Mouse (Mus musculus) neural tube, postnatal 0 days (tissue): ENCODE measurements around the gene Clic1. TPM values are rescaled to one million over a fixed set of nuclear protein-coding genes. Genes with fewer than 3 reads are reported as not detected.

Source experiments
- polyA plus RNA-seq: library from polyadenylated mRNA; unstranded; fragments of >200 nt; fragmentation: Nextera tagmentation; extraction: Ambion mirVana; gene quantifications from 2 replicates; pipeline ENCODE4 v1.2.1, GENCODE M21; 2015

The Clic1 gene
- 72.4 and 75.0 TPM in 2 replicates for polyA plus RNA-seq

GRCm38 (mm10) chr17:35049561-35050016, at the start of gene Clic1:
Gene Clic1, plus strand, starts transcription at chr17:35049966.

DNA sequence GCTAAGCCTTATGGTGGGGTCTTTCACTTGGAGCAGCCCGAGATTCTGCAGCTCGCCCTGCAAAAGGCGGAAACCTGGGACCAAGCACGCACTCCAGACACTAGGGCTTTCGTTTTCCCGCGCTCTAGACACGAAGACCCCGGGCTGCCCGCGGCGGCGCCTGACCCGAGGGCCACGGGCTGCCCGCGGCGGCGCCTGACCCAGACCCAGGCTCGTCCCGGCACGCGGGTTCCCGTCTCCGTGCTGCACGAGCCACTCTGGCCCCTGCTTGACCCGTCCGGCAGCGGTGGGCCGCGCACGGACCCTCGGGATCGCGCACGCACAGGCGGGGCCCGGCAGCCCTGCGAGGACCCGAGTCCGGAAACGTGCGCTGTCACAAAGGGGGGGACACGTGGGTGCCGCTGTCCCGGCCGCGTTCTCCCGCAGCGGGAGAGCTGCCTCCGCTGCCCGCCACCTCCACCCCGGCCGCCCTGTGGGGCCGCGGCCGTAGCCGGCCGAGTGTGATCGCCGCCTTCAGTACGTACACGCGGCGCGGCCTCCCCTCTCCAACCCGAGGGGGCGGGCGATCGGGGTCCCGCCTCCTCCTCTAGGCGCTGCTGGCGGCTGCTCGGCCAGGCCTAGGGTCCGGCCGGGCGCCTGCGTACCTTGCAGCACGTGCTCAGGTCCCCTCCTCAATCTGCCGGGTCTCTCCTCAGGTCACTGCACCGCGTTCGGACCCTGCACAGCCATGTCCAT, 48.9 kb upstream of the Clic1 start, which contains the start of gene Vars:
TSS of gene Vars (plus strand) at position 271 of the 735 bp plus-strand sequence.

DNA sequence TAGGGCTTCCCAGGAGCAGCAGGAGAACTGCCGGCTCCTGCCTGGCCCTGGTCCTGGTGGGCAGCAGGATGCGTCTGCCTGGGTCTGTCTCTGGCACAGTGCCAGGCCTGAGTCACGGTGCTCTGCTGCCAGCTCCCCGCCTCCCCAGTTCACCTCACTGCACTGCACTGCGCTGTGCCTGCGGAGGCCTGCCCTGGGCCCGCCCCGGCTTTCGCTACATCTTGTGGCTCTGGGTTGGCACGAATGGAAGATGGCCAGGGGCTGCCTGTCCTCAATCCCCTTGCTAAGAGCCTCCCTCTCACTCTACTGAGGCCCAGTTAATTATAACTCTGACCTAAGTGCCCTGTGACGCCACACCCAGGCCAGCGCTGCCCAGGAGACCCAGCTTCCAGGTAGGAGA, 33.4 kb upstream of the Clic1 start, which contains the start of gene Vwa7:
TSS of gene Vwa7 (plus strand) at position 204 of the 400 bp plus-strand sequence.

DNA sequence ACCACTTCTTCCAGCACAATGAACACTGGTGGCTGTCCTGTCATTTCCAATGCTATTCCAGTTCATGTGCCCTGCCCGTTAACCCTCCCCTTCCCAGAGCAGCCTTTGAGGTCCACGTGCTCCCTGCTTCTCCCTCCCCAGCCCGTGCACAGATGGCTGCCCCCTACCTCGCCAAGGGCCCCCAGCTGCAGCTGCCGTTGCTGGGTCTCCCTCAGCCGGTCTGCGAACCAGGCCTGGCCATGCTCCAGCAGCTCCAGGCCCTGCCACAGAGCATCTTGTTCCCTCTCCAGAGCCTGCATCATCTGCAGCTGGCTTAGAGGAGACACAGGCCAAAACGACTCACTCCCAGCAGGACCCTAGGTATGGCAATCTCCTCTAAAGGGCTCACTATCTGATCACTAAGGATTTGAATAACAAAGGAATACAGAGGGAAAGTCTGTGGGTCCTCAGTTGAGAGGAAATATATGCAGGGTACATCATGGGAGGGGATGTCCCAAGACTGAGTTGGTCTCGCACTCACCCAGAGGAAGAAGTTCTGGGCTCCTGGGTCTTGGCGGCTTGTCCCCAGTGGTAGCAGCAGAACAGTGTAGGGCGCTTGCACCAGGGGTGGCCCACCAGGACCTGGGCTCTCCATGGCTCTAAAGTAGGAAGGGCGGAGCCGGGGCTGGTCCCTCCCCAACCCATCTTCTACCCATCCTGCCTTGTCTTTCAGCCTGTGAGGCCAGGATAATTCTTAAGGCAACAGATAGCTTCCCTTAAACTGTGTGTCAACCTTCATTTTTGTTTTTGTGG, 22.3 kb upstream of the Clic1 start, which contains the start of gene Sapcd1:
TSS of gene Sapcd1 (minus strand) at position 740 of the 792 bp plus-strand sequence.

GRCm38 (mm10) chr17:35046681-35047455, 2.9 kb upstream of the Clic1 start, which contains the start of gene Msh5:
Gene Msh5, minus strand, starts transcription at chr17:35046745.

DNA sequence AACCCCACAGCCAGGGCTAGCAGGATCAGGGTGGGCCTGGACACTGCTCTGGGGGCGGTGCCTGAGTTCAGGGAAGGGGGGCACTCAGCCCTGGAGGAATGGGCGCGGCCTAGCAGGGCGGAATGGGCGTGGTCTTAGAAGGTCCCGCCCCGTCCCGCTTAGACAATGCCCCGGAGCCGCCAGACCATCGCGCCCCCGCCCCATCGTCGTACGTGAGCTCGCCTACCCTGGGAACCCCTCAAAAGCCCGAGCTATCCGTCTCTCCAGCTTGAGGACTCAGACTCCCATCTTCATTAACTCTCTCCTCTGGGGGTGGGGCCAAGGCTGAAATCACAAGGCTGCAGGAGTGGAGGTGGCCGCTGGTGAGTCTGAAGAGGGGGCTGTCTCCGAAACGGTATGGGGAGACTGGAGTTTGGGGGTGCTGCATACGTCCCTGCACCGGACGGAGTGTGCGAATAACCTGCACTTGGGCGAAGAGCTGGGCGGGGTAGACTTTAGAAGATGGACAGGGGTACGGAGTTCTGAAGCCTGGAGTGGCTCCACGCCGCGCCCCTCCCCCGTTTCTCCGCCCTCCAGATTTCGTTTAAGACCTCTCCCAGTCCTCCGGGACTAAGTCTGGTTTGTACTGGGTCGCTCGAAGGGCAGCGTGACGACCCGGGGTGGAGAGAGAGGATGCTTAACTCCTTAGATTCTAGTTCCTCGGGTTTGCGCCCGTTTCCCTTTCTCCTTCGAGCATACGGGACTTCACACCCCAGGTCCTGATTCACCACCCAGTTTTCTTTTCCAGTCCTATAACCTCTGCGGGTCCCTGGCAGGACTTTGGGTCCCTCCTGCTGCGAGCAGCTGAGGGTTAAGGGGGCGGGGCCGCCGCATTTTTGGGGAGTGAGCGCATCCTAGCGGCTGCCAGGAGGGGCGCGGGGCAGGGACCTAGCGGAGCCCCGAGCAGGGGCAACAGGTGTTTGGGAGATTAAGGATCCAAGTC, 9.4 kb downstream of the Clic1 start, which contains the start of gene Ddah2:
TSS of gene Ddah2 (plus strand) at position 125 of the 982 bp plus-strand sequence.

GRCm38 (mm10) chr17:35064951-35065947, 15.5 kb downstream of the Clic1 start, which contains the start of gene Ly6g6c:
Gene Ly6g6c, plus strand, starts transcription at chr17:35065388.

DNA sequence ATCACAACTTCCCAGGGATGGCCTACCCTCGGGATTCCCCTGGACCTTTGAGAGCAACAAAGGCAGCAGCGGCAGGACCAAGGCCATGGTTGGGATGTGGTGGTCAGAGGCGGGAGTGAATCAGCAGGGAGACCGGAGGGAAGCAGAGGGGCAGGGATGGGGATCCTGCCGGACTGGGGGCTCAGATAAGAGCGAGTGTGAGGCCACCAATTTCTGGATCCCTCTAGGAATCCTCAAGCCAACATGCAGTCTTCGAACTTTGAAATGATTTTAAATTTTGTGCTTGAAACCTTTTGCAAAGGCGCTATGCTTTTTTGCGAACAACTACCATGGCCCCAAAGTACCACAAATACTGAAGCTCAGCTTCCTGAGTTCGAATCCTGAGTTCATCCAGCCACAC, 16.3 kb downstream of the Clic1 start, which contains the start of gene Mpig6b:
TSS of gene Mpig6b (minus strand) at position 101 of the 400 bp plus-strand sequence.

DNA sequence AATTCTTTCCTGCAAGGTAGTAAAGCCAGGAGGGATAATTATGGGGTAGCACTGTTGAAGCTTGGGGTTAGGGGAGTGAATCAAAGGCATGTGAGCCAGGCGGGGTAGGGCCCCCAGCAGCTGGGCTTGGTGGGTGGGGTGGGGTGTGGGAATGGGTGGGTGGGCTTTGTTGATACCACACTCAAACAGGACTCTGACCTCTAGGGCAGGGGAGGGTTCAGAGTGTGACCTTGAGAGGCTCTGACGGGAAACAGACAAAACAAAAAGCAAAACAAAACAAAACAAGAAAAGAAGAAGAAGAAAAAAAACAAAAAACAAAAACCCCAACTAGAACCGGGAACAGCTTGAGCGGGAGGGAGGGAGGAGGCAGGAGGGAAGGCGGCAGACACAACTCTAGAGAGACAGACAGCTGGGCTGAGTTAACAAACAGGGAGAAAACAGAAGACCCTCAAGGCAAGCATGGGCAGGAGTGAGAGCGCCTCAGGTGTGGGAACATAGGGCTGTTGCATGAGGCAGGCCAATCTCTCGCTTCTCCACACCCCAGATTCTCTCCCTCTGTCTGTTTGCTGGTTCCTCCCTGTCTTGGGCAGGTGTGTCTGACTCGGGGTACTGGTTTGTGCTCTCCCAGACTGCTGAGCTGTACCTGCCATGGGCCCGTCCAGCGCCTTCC, 26.9 kb downstream of the Clic1 start, which contains the start of gene Ly6g6e:
TSS of gene Ly6g6e (plus strand) at position 396 of the 670 bp plus-strand sequence.

GRCm38 (mm10) chr17:35077786-35078233, 28.0 kb downstream of the Clic1 start, which contains the start of gene Ly6g6d:
Gene Ly6g6d, minus strand, starts transcription at chr17:35078065.

GRCm38 (mm10) chr17:35085208-35085865, 35.6 kb downstream of the Clic1 start, which contains the start of gene Ly6g6f:
Gene Ly6g6f, minus strand, starts transcription at chr17:35085610.

GRCm38 (mm10) chr17:35088825-35089644, 39.3 kb downstream of the Clic1 start, which contains the start of gene Abhd16a:
Gene Abhd16a, plus strand, starts transcription at chr17:35089263.

GRCm38 (mm10) chr17:35108097-35108496, 58.3 kb downstream of the Clic1 start, which contains the start of gene Ly6g5c:
Gene Ly6g5c, plus strand, starts transcription at chr17:35108279.

